Mouse (Mus musculus): ENCODE data around the gene Gfi1b. TPM values are rescaled to one million over a fixed set of nuclear protein-coding genes. Genes with fewer than 3 reads are reported as not detected.

The Gfi1b gene
- total and polyA plus RNA-seq, 3 experiments, result 82.9 to 277 (median 194) TPM

GRCm38 (mm10) chr2:28638886-28639285 is 17.1 kb upstream of the Gfi1b start:
- Histone ChIP-seq H3K27me3 (ENCODE audit: control insufficient read depth in 1 of 2, insufficient read depth in 2 of 2, low read length in 2 of 2) (no peaks in the 10 kb centered on the region), H3K79me2 (ENCODE audit: control insufficient read depth, insufficient read depth, low read length, poor library complexity) (peaks cover 20% of the 10 kb centered on the region), H3K4me1 (ENCODE audit: control insufficient read depth in 1 of 2, insufficient read depth in 2 of 2, low read length in 2 of 2) (peaks cover 4 to 5% of the 10 kb centered on the region in 2 experiments), H3K36me3 (ENCODE audit: control insufficient read depth in 1 of 2, insufficient read depth in 2 of 2, low read length in 2 of 2) (peaks cover 0 to 10% of the 10 kb centered on the region in 2 experiments; a peak in 2 of 4 replicates), H3K27ac (ENCODE audit: control insufficient read depth, low read depth, low read length) (no peak overlapping the region), H3K9me3 (replicated peaks; ENCODE audit: insufficient read depth, low read length) (no peaks in the 10 kb centered on the region), H3K9ac (ENCODE audit: control insufficient read depth, low read depth, low read length, poor library complexity, severe bottlenecking) (no peak overlapping the region), H3K4me3 (ENCODE audit: control insufficient read depth in 1 of 2, insufficient read depth in 1 of 2, low read depth in 2 of 2, low read length in 2 of 2) (peak overlapping the region in 1 of 2 experiments; percentile 18; a peak in 1 of 4 replicates)
- DNase-seq (ENCODE audit: low read depth, low spot score), result peak; percentile 20
- TF ChIP-seq GATA1 (IDR thresholded peaks at IDR 0.05; ENCODE audit: low read depth, low read length), result no peak
- TF ChIP-seq ZNF384 (IDR thresholded peaks at IDR 0.05; ENCODE audit: low read depth, low read length), result no peak
- no peak for TF ChIP-seq CHD2 (IDR thresholded peaks at IDR 0.05; ENCODE audit: low read length)
- TF ChIP-seq CTCF (IDR thresholded peaks at IDR 0.05 in 2 of 3, conservative IDR thresholded peaks at IDR 0.05 in 1 of 3; ENCODE audit: control insufficient read depth in 1 of 3, insufficient read depth in 1 of 3, low read depth in 2 of 3, low read length in 3 of 3, poor library complexity in 1 of 3, severe bottlenecking in 1 of 3), result no peak

DNA sequence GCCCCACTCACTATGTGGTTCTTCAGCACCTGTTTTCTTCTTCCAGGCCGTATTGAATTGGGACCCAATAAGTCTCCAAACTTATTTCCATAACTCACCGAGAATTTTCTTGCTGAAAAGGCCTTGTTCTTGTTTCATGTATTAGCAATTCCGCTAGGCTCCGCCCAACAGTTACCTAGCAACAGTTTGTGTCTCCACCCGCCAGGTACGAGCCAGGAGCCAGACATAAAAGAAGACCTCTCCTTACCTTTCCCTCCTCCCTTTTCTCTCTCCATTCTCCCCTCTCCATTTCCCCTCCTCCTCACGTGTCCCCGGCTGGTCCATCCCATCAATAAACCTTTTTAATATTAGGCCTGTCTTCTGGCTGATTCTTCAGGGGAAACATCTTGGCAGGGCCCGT is 16.6 kb upstream of the Gfi1b start:
- Histone ChIP-seq H3K4me3 (ENCODE audit: control insufficient read depth in 1 of 2, insufficient read depth in 1 of 2, low read depth in 2 of 2, low read length in 2 of 2) (no peak overlapping the region), H3K79me2 (ENCODE audit: control insufficient read depth, insufficient read depth, low read length, poor library complexity) (peaks cover 17% of the 10 kb centered on the region), H3K27me3 (ENCODE audit: control insufficient read depth in 1 of 2, insufficient read depth in 2 of 2, low read length in 2 of 2) (no peaks in the 10 kb centered on the region), H3K36me3 (ENCODE audit: control insufficient read depth in 1 of 2, insufficient read depth in 2 of 2, low read length in 2 of 2) (peaks cover 0 to 10% of the 10 kb centered on the region in 2 experiments; a peak in 2 of 4 replicates), H3K4me1 (ENCODE audit: control insufficient read depth in 1 of 2, insufficient read depth in 2 of 2, low read length in 2 of 2) (peaks cover 4% of the 10 kb centered on the region in 2 experiments), H3K9me3 (replicated peaks; ENCODE audit: insufficient read depth, low read length) (no peaks in the 10 kb centered on the region), H3K9ac (ENCODE audit: control insufficient read depth, low read depth, low read length, poor library complexity, severe bottlenecking) (no peak overlapping the region), H3K27ac (ENCODE audit: control insufficient read depth, low read depth, low read length) (no peak overlapping the region)
- no peak for TF ChIP-seq MYC (IDR thresholded peaks at IDR 0.05; ENCODE audit: low read depth, low read length)
- no peak for TF ChIP-seq UBTF (IDR thresholded peaks at IDR 0.05; ENCODE audit: borderline replicate concordance, insufficient read depth, low read depth, low read length)
- TF ChIP-seq RAD21 (IDR thresholded peaks at IDR 0.05; ENCODE audit: low read depth, low read length), result no peak
- TF ChIP-seq POLR2A (IDR thresholded peaks at IDR 0.05; ENCODE audit: control insufficient read depth in 1 of 2, insufficient read depth in 1 of 2, low read depth in 1 of 2, low read length in 2 of 2, poor library complexity in 1 of 2), result no peak
- no peak for TF ChIP-seq NELFE (IDR thresholded peaks at IDR 0.05; ENCODE audit: low read depth, low read length)
- no peak for TF ChIP-seq GABPA (IDR thresholded peaks at IDR 0.05; ENCODE audit: low read depth, low read length)
- TF ChIP-seq SMC3 (IDR thresholded peaks at IDR 0.05; ENCODE audit: low read depth, low read length), result no peak
- TF ChIP-seq ZNF384 (IDR thresholded peaks at IDR 0.05; ENCODE audit: low read depth, low read length), result no peak
- TF ChIP-seq EP300 (IDR thresholded peaks at IDR 0.05; ENCODE audit: low read depth in 1 of 2, low read length in 2 of 2), result no peak
- TF ChIP-seq MEF2A (IDR thresholded peaks at IDR 0.05; ENCODE audit: extremely low read depth, insufficient replicate concordance, low read depth, low read length, poor library complexity, severe bottlenecking), result no peak
- TF ChIP-seq TAL1 (IDR thresholded peaks at IDR 0.05; ENCODE audit: low read length), result no peak
- TF ChIP-seq KAT2A (conservative IDR thresholded peaks at IDR 0.05; ENCODE audit: low read depth, low read length), result no peak
- no peak for TF ChIP-seq MAFK (IDR thresholded peaks at IDR 0.05; ENCODE audit: borderline replicate concordance, low read depth, low read length)
- TF ChIP-seq POLR2AphosphoS2 (IDR thresholded peaks at IDR 0.05; ENCODE audit: low read length), result no peak
- TF ChIP-seq ZMIZ1 (IDR thresholded peaks at IDR 0.05; ENCODE audit: low read depth, low read length), result no peak
- no peak for TF ChIP-seq MAZ (IDR thresholded peaks at IDR 0.05; ENCODE audit: low read depth, low read length)
- TF ChIP-seq SIN3A (IDR thresholded peaks at IDR 0.05; ENCODE audit: low read length), result no peak
- no peak for DNase-seq (ENCODE audit: low read depth, low spot score)

Measured in MEL (cell line).